Mouse (Mus musculus) heart, adult 8-10 months (tissue): Measurements from ENCODE around the gene Pklr. TPM values are rescaled to one million over a fixed set of nuclear protein-coding genes. Genes with fewer than 3 reads are reported as not detected.
"Not testable (repeated sequence)": the region's sequence is repeated elsewhere in the genome, so short reads cannot be mapped to it uniquely, and the experiment has no call there.

Experiments used
- DNase-seq: peaks from one replicate; pipeline ENCODE4 v3.0.0; 2022; ENCODE audit warnings: low spot score
- total RNA-seq, 4 experiments: library from RNA; stranded (reverse); gene quantifications; 2 replicates each; pipeline ENCODE4 v1.2.4; 2022

The Pklr gene
- total RNA-seq, 4 experiments from 2014 or later = not detected

DNA sequence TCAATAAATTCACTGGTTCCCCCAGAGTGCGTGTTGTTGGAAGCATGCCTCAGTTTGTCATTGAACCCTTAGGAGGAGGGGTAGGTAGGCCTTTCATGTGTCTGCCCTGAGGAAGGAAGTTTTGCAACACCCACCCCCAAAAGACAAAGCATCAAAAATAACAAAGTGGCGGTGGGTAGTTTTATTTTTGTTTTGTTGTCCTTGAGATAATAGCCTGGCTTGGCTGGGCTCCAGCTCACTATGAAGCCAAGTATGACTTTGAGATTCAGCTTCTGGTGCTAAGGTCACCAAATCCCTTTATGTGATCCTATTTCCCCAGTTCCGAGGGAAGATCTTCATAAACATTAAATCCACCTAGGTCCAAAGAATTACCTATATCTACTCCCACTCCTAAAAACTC is 11.7 kb upstream of the Pklr start:
- DNase-seq = no peak

DNA sequence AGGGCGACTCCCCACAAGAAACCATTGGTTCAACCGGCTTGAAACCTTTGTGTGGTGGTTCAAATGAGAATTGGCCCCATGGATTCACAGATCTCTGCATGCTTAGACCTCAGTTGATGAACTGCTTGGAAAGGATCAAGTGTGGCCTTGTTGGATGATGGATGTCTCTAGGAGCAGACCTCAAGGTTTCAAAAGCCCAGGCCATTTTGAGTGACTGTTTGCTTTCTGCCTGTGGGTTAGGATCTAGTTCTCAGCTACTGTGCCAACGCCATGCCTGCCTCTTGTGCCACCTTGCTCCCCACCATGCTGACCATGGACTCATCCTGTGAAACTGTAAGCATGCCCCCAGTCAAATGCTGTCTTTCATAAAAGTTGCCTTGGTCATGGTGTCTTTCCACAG is 10.0 kb upstream of the Pklr start:
- DNase-seq = no peak

DNA sequence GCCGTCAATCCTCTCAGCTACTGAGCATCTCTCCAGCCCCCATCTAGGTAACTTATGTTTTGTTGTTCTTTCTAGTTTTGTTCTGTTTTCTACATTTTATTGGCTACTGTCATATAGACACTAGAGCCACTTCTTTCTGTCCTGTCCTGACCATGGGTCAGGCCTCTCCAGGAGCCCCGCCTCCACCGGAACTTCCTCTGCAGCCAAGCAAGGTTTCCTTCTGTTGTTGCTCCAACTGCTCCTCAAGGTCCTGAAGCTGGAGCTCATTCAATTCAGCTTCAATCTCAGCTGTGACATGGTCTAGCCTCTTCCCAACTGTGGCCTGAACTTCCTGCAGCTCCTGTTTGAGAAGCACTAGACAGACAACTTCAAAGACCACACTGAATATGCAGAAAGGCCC is 6.0 kb upstream of the Pklr start:
- no peak for DNase-seq

DNA sequence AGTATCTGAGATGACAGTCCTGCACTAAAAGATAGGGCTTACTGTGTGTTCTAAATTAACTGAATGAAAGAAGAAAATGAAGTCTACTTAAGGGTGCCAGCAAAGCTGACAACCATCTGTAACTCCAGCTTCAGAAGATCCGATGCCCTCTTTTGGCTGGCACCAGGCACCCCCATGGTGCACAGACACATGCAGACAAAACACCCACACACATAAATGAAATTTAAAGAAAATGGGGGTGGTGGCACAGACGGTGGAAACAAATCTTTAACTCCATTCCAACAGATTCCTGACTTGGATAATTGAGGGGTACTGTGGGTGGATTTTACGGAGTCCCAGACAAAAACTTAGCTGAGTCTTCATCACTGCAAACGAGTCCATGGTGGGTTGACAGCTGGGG is 4.1 kb upstream of the Pklr start:
- no peak for DNase-seq

DNA sequence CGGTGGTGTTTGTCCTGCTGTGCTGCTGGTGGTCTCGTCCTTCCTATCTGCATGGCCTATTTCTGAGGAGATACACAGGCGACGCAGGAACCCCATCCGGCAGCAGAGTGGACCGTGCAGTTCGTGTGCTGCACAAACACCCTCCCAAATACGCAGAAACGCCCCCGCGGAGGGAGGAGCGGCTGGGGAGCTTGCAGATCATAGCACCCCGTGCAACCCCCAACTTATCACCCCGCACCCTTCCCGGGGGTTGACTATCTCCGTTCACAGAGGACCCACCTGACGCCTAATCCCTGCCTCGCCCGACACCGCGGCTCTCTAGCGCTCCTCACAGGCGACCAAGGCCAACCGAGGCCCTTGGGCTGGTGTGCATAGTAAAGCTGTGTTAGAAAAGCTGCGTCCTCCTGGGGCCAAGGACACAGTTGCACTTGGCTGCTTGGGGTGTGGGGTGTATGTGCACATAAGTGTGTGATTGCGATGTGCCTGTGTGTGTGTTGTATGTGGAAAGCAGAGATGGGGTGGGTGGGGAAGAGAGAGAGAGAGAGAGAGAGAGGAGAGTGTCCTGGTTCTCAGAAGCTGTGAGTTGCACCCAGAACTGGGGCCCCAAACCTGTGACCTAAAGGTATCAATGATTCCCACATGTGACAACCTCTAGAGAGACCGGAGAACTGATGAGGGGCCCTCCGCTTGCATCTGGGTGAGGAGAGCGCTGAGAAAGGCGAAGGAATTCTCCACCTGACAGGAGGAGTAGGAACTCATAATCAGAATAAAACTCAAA is 3.5 kb upstream of the Pklr start:
- DNase-seq = no peak

DNA sequence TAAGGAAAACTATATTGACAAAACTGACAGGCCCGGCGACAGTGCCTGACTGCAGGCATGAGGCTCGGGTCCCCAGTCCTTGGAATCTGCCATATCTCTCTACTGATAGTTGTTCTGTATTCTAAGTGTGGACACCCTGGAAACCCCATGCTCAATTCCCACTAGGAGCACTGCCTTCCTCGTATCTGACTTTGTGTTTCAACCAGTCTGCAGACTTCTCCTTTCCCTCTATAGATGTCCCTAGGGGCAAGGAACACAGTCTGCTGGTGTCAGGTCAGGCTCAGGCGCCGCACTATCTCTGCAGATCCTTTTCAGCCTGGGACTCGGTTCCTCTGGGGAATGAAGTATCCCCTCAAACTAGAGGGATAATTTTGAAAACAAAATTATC is 2.9 kb upstream of the Pklr start:
- DNase-seq = no peak

DNA sequence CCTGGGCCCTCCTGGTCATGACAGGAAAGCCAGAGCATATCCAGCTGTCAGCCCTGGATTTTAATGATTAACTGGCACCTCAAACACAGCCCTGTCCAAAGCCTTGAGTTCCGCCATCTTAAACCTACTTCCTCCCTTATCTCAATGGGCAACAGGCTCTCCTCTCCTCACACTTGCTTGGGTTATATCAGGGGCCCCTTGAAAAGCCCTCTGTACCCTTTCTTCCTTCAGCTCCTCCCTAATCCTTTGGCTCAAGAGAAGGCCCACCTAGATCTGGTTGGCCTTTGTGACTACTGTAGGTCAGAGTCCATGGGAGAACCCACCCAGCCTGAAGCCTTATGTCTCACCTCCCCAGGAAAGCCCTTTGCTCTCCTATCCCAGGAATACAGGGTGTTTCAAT is 2.2 kb upstream of the Pklr start:
- DNase-seq = no peak

DNA sequence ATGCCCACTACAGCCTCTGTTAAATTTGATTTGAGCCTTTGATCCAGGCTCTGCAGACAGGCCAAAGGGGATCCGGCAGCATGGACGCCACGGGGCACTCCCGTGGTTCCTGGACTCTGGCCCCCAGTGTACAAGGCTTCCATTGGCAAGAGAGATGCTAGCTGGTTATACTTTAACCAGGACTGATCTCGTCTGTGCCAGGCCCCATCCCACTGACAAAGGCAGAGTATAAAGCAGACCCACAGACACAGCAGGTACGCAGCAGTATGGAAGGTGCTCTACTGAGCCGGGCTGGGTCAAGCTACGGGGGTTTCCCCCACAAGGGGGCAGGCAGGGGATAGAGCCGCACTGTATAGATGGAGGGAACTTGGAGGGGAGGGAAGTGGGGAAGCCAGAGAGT is 423 bp downstream of the Pklr start:
- no peak for DNase-seq

DNA sequence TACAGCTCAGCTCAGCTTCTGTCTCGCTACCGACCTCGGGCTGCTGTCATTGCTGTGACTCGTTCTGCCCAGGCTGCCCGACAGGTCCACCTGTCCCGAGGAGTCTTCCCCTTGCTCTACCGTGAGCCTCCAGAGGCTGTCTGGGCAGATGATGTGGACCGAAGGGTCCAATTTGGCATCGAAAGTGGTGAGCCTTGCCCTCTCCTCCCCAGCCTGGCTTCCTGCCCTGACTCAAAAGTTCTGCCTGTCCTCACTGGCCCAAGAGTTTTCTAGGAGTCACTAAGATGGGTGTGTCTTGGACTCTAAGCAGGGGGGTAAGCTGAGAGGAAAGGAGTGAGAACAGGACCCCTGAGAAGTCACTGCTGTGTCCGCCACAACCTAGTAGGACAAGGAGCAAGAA is 8.9 kb downstream of the Pklr start:
- no peak for DNase-seq

DNA sequence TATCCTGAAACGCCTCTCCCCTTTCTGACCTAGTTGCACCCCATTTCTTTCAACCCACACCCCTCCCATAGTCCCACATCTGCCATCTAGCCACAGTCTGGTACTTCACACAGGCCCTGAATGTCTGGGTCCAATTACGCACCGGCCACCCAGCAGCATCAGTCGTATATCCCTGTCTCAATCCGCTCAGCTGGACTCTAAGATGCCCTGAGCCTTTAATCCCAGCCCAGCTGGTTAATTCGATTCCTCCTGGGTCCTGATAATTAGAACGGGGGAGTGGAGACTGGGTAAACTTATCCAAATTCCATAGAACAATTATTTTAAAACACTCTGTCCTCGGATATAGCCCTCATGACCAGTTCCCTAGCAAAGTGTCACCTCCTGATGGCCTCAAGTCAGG is 9.6 kb downstream of the Pklr start:
- DNase-seq = no peak

DNA sequence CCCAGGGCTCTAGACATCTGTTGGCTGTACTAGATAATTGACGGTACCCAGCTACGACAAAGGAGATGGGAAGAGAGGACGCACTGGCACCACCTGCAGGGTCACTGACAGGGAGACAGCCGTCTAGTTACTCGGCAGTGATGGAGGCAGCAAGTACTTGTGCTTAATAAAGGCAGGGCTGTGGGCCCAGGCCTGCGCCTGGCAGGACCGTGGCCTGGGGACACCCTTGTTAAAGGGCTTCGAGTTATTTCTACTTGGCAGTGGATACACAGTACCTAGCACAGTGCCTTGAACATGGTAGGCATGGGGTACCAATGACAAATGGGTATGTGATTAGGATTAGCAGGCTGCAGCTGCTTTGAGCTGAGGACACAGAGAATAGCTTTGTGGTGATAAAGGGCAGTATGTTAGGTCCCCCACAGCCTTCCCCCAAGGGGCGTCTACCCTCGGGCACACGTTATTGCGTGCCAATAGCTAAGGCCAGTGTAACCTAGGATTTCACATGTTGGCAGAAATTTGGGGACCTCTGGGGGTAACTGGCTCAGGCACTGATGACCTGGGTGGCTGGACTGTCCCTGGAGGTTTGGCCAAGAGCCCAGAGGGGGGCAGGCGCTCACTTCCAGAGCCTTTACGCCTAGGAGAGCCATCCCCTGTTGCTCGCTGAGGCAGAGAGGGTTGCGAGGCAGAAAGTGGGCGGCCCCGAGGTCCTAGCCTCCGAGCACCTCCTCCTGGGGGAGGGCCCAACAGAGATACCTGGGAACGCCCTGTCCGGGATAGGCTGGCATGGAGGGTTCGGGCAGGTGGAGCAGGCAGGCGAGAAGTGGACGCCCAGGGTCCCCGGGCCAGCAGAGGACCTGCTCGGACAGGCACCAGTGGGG is 11.4 kb downstream of the Pklr start:
- DNase-seq = no peak

DNA sequence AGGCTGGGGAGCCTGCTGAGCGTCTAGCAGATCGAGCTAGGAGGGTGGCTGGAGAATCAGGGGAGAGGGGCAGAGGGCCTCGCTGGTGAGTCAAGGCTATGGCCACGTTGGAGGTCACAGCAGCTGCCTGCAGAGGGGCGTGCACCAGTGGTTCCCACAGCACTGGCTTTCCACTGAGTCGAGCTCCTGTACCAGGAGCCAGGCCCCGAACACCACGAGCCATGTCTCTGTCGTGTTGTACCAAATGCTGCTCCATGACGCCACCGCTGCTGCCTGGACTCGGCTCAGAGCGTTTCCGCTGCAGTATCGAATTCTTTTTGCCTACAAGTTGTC is 12.0 kb downstream of the Pklr start:
- DNase-seq = no peak

DNA sequence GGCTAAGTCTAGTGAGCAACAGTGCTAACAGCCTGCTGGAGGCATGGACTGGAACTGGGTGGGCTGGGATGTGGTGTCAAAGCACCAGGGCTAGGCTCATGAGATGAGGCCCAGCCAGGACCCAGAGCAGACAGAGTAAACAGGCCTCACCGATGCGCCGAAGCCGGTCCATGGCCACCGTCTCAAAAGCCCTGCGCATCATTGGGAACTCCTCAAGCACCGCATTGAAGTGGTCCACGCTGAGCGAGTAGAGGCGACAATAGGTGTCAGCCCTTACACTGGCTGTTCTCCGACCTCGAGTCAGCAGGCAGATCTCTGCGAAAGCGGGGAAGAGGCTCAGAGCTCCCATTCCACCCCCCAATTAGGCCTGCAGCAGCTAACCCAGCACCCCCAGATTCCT is 12.6 kb downstream of the Pklr start:
- no peak for DNase-seq

DNA sequence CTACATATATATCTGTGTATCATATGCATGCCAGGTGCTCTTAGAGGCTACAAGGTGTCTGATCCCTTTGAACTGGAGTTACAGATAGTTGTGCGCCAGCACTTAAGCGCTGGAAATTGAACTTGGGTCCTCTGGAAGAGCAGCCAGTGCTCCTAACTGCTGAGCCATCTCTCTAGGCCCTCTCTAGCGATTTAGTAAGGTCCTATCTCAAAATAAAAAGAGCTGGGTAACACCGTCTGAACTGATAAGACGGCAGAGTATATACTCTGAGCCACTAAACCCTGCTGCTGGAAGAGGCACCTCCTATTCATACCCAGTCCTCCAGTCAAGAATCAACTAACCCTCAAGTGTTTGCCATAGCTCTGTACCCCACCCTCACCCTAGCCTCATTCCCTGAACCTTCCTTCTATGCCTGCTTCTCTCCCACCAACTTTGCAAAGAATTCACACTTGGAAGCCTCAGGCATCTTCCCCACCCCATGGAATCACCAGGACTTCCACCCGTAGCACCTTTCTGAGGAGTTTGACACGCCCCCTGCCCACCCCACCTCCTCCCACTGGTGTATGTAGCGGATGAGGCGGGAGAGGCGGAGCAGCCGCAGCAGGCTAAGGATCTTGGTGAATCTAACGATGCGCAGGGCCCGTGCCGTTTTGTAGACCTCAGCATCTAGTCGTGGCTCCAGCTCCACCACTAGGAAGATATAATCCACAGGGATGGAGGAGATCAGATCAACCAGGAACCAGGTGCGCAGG is 16.3 kb downstream of the Pklr start:
- DNase-seq = no peak

DNA sequence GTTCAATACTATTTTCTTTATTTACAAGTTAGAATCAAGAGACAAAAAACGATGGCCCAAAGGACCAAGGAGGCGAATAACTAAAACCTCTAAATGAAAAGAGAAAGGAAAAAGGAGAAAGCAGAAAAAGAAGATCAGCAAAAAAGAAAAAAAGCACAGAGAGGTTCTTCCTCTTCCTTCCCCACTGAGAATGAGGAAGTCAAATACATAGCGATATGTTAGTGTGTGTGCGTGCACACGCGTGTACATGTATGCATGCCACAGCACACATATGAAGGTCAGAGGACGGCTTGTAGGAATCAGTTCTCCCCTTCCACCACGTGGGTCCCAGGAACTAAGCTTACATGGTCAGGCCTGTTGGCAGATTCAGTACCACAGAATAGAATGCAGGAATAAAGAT is 21.0 kb downstream of the Pklr start:
- no peak for DNase-seq

DNA sequence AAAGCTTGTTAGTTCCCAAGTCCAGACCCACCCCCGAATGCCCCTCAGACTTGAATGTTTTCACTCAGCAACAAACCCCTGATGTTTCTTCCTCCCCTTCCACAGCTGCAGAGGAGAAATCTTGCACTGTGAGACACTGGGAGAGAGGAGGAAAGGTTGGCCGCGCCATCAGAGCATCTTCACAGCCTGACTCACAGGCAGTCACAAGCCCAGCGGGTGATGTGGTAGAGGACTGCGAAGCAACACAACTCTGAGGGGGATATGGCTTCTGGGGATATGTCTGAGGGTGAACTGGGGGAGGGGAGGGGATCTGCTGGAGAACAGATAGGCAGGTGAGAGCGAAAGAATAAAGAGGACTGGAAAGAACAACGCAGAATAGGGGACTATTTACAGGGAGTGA is 22.7 kb downstream of the Pklr start:
- DNase-seq = no peak

DNA sequence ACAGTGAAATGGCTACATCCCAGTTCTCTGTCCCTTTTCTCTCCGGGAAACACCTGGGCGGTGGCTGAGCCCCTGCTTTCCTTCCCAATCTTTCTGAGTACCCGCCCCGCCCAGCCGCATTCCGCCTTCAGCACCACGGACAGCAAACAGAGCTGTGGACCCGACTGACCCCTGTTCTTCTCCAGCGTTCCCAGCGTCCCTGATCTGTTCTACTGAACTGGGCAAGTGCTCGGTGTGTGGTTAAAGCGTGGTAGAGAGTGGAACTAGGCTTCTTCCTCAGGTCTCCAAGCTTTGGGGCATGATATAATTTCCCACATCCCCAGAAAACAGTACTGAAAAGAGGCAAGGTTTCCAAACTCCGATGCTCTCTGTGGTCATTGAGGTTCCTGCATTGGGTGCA is 23.3 kb downstream of the Pklr start:
- DNase-seq = no peak

DNA sequence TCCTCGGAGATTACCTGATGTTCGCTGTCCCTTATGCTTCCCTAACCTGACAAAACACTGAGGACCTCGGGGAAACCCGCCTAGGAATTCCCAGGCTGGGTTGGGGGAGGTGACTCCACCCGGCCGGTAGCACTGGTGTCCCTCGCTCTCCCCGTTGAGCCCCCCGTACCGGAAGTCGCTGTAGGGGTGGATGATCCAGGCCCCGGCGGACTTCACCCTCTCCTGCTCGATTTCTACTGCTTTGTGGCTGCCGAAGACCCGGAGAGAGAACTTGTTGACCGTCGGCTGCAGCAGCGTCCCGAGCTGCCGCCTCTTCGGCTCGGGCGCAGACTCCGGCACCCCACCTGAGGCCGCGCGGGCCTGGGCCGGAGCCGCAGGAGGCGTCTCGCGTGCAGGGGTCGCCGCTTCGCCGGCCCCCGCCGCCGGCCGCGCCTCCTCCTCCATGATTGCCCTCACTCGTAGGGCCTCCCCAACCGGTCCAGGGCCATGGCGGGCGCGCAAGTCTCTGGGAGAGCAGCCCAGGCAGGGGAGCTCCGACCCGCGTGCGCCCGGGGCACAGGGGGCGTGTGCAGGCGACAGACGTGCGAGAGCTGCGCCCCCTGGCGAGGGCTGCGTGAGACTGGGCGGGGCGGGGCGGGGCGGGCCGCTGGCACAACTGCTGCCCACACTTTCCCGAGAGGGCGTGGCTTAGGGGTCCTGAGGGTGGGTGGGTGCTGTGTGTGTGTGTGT is 23.8 kb downstream of the Pklr start, which contains the start of gene Hcn3:
Hcn3 (minus strand) TSS at position 581 of the 729 bp plus-strand sequence.
- no peak for DNase-seq

DNA sequence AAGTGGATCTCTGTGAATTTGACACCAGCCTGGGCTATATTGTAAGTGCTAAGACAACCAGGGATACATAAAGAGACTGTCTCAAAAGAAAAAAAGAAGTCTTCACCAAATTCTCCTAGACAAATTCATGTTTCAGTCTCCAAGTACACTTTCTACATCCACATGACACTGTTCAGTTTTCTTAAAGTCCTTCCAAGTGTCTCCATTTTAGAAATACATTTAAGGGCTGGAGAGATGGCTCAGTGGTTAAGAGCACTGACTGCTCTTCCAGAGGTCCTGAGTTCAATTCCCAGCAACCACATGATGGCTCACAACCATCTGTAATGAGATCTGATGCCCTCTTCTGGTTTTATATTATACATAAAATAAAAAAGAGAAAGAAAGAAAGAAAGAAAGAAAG is 25.3 kb downstream of the Pklr start:
- DNase-seq = not testable (repeated sequence)

DNA sequence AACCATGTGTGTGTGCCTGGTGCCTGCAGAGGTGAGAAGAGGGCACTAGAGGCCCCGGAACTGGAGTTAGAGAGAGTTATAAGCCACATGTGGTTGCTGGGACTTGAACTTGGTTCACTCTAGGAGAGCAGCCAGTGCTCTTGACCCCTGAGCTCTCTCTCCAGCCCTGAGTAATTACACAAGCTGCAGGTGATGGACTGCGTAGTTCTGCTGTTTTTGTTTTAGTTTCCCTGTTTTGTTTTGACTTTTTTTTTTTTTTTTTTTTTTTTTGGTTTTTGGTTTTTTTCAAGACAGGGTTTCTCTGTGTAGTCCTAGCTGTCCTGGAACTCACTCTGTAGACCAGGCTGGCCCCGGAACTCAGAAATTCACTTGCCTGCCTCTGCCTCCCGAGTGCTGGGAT is 25.8 kb downstream of the Pklr start:
- DNase-seq = no peak

DNA sequence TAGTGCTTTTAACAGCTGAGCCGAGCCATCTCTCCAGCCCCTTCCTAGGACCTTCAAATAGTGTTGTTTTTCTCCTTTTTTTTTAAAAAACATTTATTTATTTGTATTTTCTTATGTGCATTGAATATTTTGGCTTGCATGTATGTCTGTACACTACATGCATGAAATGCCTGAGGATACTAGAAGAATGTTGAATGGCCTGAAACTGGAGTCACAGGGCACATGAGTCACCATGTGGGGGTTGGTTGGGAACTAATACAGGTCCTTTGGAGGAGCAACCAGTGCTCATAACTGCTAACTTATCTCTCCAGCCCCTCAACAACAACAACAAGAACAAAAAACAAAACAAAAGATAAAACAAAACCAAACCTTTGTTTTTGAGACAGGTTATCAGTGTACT is 27.2 kb downstream of the Pklr start:
- DNase-seq = no peak
